Mouse (Mus musculus) heart, postnatal 0 days (tissue): ENCODE results near the gene Grifin.

Source experiments
- CTCF ChIP-seq: IDR thresholded peaks from 2 replicates; pipeline ENCODE4 v1.5.1; 2016; ENCODE audit warnings: antibody characterized with exemption, control low read depth, low read depth
- EP300 ChIP-seq: IDR thresholded peaks from 2 replicates; pipeline ENCODE4 v1.6.1; 2016; ENCODE audit warnings: antibody characterized with exemption, low read depth

DNA sequence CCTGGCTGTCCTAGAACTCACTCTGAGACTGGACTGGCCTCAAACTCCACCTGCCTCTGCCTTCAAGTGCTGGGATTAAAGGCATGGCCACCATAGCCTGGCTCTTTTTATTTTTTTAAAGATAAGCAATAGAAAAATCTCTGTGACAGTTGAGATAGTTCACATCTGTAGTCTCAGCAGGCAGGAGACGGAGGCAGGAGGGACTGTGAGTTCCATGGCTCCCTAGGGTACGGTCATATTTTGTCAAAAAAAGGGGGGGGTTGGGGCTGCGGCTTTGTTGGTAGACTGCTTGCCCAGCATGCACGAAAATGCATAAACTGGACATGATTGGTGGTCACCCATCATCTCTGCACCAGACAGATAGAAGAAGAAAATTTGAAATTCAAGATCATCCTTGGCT is 6.3 kb upstream of the Grifin start:
- TF ChIP-seq CTCF: no peak
- no peak for TF ChIP-seq EP300
